Mouse (Mus musculus) kidney, adult 2 months (tissue): ENCODE measurements around the gene Mlh1.
A peak's percentile ranks its signal among the peaks of the same experiment; 100 is the strongest.

ENCODE experiments used
- CTCF ChIP-seq: fragments of 200-500 bp; conservative IDR thresholded peaks from 2 replicates; pipeline ENCODE4 v1.5.1; 2011; ENCODE audit warnings: low read depth, mild to moderate bottlenecking, control low read depth, low read length, moderate library complexity, mixed read lengths; ENCODE audit not compliant: insufficient read depth, insufficient read length
- POLR2A ChIP-seq: fragments of 200-500 bp; IDR thresholded peaks from one replicate; pipeline ENCODE4 v1.6.1; 2011; ENCODE audit warnings: low read depth, low read length, control low read depth

- peak; percentile 84 for TF ChIP-seq CTCF
- no peak for TF ChIP-seq POLR2A
Observed at GRCm38 (mm10) chr9:111314219-111314618, 42.6 kb upstream of the Mlh1 start.
